Mouse (Mus musculus): ENCODE data around the gene Otulin.

- TF ChIP-seq CTCF (IDR thresholded peaks at IDR 0.05; ENCODE audit: low read depth, low read length), result no peak
- no peak for TF ChIP-seq GATA2 (IDR thresholded peaks at IDR 0.05; ENCODE audit: borderline replicate concordance, low read depth, low read length)
- no peak for TF ChIP-seq GATA1 (IDR thresholded peaks at IDR 0.05; ENCODE audit: borderline replicate concordance, low read length)
- TF ChIP-seq TAL1 (conservative IDR thresholded peaks at IDR 0.05; ENCODE audit: low read depth, low read length), result no peak
- no peak for TF ChIP-seq POLR2AphosphoS5 (IDR thresholded peaks at IDR 0.05; ENCODE audit: insufficient replicate concordance, low read depth, low read length)
These were observed 7.2 kb downstream of the Otulin start for GRCm38 (mm10) chr15:27623286-27623685.

Measured in G1E (cell line).